Mouse (Mus musculus): ENCODE measurements around the gene Cpm.
A peak's percentile ranks its signal among the peaks of the same experiment; 100 is the strongest.

Gene Cpm

DNA sequence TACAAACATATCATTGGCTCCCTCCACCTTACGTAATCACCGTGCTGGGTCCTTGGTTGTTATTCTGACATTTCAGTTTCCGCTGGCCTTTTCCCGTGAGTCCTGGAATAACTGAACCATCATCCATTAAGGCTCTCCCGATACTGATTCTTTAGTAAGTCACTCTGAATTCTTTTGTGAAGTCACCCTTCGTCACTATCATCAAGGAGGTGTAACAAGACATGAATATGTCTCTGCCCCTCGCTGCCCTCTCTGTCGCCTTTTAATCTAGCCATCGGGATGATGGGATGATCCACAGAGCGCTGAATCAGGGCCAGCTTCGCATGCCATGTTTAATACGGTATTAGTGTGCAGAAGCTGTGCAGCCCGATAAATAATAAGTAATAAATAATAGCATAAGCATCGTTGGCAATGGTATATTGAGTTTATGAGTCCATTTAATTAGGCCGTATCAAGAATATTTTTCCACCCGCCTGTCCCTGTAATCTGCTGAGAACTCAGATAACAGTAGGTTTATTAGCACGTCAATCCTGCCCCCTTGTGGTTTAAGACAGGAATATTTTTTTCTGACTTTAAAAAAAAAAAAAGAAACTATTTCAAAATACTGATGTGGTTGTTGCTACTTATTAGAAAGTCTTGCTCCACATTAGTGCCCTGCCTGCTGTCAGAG is 47.5 kb downstream of the Cpm start:
- peak; percentile 73 for DNase-seq (ENCODE audit: low read depth)

DNA sequence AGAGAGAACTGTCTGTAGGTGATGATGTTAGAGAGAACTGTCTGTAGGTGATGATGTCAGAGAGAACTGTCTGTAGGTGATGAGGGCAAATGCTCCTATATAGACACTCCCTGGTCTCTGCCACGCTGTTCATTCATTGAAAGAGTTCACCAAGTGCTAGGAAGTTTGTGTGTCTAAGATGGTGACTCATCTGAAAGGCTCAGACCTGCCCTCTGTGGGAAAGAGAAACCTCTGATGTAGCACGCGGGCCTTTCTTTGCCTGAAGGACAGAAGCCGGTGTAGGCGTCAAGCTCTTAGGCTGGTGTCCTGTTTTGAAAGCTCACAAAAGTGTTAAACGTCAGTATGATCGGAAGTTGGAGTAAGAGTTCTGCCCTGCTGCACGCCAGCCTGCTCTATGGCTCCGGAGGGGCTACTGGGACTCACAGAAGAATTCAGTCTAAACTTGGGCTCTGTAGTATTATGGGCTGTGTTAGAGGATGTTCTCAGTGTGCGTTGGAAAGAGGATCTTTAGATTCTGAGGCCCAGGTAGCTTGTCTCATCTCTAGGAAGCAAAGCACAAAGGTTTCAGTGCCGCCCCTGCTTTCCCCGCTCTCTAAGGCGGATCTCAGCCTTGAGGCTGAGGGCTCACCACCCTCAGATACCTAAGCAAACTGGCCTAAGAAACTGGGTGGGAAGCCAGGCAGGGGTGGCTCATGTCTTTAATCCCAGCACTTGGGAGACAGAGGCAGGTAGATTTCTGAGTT is 48.4 kb downstream of the Cpm start:
- DNase-seq (ENCODE audit: low read depth): peak; percentile 36

DNA sequence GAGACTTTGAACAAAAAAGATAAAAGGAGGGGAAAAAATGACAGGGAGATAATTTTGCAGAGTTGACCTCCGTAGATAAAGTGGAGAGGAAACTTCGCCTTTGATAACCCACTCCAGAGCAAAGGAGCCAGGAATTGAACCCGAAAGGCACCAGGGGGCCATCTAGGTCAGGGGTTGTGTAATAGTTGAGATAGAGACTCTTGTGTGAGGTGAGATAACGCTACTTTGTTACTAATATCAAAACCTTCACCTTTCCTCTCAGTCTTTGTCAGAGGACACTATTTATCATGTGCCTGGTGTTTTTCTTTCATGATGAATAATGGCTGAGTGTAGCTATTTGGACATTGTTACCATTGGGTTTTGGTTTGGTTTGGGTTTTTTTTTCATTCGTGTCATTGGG is 49.1 kb downstream of the Cpm start:
- no peak for DNase-seq (ENCODE audit: low read depth)

DNA sequence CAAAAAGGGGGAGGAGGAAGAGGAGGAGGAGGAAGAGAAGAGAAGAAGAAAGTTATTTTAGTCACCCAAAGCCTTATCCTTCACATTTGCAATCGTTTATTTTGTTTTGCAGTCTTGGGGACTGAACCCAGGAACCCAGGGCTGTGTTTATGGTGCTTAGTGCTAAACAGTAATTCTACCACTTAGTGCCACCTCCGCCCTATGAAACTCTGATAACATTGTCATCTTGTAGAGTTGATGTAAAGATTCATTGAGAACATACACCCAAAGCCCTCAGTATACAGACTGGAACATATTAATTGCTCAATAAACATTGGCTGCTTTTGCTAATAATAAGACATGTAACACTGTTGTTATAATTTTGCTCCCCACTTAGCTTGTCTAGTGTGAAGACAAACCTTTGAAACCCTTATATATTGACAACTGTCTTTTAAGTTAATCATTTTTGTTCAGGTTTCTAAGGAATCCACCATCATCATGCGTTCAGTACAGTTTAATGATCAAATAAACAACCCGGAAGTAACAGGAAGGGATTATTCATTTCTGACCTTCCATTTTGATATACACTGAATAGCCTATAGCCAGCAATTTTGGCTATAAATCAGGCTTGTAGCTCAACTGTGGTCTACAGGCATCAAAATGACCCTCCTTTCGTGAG is 49.9 kb downstream of the Cpm start:
- no peak for DNase-seq (ENCODE audit: low read depth)

DNA sequence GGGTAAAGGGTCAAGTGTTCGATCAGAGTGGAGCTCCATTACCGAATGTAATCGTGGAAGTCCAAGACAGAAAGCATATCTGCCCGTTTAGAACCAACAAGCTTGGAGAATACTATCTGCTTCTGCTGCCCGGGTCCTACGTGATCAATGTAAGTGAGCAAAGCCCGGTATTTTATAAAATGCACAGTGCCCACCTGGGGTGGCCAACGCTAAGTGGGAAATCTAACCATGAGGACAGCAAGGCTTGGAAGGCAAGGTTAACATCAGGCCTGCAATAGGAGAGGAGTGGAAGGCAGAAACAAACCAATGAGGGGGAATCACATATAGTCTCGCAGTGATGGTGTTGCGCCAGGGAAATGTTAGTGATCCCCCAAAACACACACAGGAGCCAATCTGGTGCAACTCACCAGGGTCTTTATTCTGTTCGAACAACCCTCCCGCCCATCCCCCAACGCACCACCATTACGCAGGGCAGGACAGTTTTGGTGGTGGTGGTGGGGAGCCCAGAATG is 50.7 kb downstream of the Cpm start:
- no peak for DNase-seq (ENCODE audit: low read depth)

DNA sequence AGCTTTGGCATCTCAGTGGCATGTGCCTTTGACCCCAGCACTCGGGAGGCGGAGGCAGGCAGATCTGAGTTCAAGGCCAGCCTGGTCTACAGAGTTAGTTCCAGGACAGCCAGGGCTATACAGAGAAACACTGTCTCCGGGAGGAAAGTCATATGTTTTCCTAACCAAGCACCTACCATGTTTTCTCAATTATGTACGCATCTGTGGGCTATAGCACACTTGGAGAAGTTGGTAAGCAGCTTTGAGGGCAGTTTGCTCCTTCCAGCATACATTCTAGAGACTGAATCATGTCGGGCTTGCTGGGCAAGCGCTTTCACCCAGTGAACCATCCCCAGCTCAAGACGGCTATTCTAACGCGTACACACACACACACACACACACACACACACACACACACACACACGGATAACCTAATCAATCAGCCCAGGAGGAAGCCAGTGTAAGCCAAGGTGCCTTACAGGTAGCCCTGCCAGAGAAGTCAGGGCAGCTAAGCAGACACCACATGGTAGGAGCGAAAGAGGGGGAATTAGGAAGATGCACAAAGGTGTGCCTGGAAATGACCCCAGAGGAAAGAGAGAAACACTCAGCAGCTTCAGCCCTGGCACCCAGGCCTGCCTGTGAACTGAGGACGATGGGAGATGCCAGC is 51.7 kb downstream of the Cpm start:
- DNase-seq (ENCODE audit: low read depth): no peak

DNA sequence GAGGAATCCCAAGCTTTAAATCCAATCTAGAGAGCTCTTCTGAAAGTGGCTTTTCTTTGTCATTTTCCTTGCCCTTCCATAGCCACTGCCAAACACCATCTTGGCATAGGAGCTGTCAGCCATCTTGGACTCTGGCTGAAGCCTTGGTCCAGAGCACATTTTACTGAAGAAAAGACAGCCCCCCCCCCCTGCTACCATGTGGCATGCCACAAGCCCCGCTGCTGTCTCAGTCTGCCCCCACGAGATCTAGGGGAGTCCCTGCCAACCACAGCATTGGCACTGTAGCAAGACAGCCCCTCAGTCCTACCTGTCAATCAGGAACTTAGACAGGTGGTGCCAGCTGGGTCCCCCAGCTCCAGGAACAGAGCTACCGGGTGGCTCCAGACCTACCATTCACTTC is 52.2 kb downstream of the Cpm start:
- no peak for DNase-seq (ENCODE audit: low read depth)

DNA sequence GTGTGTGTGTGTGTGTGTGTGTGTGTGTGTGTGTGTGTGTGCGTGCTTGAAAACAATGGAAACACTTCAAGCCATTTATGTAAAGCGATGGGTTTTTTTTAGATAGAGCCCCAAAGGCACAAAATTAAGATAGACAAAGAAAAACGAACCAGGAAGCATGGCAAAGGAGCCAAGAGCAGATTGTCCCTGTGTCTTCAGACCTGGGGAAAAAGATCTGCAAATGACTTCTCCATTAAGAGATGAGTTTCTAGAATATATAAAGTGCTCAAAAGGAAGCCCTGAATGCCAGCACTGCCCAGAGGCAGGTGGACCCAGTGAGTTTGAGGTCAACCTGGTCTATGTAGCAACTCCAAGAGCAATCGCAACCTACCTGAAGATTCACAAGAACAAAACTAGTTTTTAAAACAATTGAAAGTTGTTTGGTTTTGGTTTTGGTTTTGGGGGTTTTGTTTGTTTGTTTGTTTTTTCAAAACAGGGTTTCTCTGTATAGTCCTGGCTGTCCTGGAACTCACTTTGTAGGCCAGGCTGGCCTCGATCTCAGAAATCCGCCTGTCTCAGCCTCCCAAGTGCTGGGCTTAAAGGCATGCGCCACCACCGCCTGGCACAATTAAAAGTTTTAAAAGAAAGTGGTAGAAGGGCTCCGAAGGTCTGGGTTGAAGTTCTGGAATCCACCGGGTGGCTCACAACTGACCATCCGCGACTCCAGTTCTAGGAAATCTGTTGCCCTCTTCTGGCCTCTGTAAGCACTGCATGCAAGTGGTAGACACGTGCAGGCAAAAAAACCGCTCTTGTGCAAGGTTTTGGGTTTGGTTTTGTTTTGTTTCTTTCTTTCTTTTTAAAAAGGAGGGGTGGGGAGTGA is 52.9 kb downstream of the Cpm start:
- DNase-seq (ENCODE audit: low read depth): peak; percentile 54

DNA sequence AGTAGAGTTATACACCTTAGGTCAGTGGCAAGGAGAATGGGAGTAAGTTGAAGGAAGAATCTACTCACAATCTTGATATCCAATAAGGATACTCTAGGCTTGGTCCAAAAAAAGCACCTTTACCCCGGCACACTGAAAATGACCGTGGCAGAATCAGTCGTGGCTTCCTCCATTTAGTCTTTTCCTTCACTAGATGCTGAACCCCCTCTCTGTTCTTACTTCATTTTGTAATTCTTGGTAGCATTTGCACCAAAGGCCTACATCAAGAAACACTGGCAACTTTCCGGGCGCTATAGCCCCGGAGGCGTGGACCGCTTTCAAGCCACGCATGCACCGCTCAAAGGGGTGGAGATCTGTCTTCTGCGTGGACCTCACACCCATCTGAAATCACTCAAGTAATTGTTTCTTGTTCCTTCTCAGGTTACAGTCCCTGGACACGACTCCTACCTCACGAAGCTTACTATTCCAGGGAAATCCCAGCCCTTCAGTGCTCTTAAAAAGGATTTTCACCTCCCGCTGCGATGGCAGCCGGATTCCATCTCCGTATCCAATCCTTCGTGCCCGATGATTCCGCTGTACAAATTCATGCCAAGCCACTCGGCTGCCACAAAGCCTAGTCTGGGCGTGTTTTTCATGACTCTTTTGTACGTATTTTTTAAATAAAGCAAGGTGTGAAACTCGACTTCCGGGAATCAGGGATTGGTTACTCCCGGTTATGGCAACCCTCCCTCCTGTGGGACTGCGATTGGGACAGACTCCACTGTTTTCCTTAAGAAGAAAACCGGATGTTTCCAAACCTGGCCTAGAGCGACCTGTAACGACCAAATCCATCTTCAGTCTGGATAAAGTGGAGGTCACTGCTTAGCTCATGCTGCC is 53.8 kb downstream of the Cpm start:
- no peak for DNase-seq (ENCODE audit: low read depth)

DNA sequence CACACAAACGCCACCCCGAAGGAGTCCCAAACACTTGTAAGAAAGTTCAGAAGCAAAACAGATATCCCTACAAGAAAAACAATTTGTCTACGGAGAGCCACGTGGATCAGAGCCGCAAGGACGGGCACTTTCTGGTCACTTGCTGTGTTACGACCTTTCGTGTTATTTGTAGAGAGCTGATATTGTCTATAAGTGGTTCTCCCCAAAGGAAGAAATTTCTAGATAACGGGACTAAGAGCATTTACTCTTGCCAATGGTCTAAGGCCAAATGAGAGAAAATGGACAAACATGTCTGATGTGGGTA is 54.4 kb downstream of the Cpm start:
- no peak for DNase-seq (ENCODE audit: low read depth)

DNA sequence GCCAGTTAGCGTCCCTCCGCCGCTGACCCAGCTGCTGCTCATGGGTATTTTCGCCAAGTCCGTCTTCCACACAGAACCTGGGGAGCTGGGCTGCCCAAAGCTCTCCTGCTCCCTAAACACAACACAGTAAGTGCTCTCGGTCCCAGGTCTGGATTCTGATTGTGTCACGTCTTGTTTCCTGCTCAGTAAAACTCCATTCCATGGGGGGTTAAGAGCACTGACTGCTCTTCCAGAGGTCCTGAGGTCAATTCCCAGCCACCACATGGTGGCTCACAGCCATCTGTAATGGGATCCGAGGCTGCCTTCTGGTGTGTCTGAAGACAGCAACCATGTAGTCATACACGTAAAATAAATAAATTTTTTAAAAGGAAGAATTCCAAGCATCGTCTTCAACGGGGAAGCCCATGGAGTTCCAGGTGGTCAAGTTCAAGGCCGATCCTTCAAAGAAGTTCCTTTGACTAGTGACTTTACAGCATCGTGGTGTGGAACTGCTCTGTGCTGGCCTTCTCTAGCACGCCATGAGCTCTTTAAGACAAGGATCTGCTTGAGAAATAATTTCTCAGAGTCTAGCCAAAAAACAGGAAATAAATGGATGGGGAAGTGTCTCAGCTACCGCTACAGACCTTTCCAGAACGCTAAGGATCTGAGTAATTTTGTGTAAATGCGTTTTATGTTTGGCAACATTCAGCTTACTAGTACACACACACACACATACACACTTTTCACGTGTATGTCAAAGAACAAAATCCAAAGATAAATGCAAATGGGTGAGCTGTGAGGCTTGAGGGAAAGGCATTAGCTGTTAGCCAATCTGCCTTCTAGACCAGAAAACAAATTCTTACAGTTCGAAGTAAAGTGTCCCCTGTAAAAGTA is 55.2 kb downstream of the Cpm start:
- DNase-seq (ENCODE audit: low read depth): no peak

DNA sequence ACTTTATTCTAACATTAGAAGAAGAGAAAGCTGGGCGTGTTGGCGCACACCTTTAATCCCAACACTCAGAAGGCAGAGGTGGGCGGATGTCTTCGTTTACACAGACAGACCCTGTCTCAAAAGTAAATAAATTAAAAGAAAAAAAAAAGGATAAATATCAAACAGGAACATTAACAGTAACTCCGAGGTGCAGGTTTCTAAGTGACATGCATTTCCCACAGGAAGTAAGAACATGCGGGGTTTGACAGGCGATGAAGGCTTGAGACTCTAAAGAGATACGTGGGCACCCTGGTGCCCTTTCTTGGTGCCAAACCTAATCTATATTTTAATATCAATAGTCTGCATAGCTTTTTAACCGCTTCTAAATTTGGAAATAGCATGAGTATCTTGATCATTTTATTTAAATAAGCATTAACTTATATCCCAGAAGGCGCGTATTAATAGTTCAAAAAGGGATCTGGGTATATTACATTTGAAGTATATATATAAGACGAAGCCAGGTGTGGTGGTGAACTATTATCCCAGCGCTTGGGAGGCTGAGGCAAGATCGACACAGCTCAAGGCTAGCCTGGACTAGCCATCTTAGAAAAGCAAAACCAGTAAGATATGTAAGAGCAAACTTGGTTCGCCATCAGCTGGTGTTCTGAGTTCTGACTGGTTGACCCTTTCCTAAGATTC is 56.0 kb downstream of the Cpm start:
- DNase-seq (ENCODE audit: low read depth): no peak

DNA sequence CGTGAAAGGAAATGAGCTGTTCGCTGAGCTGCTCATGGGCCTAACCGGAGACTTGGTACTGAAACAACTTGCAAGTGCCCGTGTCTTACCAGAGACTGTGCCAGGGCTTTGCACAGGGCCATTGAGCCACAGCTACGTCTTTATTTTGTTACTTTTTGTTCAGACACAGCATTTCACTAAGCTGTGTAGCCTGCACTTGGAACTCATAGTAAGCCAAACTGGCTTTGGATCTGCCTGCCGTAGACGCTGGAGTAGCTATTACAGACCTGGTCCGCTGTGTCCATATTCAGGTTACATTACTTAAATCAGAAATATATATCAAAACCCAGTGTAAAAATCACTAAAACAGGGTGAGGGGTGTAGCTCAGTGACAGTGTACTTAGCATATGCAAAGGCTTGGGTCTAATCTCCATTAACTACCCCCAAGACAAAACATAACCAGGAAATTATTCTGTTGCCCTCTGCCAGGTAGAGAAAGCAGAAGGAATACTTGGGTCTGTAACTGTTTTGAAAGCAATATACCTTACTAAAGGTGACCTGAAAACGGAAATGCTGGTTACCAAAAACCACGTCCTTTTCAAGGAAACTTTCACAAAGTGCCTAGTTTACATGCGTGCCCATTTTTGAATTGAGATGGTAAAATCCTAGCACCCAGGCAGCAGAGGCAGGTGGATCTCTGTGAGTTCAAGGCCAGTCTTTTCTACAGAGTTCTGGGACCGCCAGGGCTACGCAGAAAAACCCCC is 56.7 kb downstream of the Cpm start:
- DNase-seq (ENCODE audit: low read depth): no peak

DNA sequence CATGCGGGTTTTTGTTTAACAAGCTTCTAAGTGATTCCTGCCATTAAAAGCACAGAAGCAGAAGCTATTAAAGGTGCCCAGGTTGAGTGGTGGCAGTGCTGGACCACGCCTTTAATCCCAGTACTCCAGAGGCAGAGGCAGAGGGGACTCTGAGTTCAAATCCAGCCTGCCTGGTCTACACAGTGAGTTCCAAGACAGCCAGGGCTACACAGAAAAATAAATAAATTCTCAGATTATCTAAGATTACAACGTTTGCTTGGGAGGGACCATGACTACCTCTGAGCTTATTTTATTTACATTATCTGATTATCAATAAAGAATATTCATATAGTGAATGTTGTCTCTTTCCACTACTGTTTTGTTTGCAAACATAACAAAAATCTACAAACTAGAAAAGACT is 57.7 kb downstream of the Cpm start:
- DNase-seq (ENCODE audit: low read depth): no peak

DNA sequence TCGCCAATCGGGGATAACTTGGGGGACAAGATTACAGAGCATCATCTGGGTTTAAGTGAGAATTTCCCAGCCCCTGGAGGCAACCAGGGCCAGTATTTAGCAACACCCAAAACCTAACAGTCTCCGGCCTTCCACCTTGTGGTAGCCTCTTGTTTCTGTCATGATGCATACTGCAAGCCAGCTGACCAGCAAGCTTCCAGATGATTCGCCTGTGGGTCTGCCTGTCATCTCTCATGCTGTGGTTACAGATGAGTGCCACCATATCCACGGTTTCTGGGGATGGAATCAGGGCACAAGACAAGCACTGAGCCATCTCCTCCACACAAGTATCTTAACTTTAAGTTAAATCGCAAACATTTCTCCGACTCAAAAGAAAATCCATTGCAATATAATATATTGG is 58.3 kb downstream of the Cpm start:
- DNase-seq (ENCODE audit: low read depth): peak; percentile 36

DNA sequence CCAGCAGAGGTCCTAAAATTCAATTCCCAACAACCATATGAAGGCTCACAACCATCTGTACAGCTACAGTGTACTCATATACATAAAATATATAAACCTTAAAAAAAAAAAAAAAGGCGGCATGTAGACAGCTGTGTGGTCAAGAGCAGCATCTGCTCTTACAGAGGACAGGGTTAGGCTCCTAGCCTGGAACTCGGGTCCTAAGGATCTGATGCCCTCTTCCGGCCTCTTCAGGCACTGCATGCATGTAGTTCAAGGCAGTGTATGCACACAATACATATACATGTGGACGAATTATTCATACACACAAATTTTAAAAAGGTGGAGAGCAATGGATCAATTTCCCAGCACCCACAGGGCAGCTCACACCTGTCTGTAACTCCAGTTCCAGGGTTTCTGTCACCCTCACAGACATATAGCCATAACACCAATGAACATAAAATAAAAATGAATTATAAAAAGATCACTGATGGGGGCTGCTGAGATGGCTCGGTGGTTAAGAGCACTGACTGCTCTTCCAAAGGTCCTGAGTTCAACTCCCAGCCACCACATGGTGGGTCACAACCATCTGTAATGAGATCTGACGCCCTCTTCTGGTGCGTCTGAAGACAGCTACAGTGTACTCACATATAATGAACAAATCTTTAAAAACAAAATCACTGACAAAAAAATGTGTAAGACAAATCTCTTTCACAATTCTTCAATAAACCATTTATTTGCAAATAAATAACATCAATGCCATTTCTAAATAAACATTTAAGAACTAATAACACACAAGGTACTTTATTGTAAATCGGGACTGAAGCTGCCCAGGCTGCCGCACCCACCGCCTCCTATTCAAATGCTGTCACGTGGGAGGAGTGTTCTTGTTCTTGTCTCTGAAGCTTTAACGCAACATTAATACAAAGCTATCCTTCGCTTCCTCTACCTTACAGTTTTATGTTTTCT is 59.2 kb downstream of the Cpm start:
- peak; percentile 46 for DNase-seq (ENCODE audit: low read depth)

DNA sequence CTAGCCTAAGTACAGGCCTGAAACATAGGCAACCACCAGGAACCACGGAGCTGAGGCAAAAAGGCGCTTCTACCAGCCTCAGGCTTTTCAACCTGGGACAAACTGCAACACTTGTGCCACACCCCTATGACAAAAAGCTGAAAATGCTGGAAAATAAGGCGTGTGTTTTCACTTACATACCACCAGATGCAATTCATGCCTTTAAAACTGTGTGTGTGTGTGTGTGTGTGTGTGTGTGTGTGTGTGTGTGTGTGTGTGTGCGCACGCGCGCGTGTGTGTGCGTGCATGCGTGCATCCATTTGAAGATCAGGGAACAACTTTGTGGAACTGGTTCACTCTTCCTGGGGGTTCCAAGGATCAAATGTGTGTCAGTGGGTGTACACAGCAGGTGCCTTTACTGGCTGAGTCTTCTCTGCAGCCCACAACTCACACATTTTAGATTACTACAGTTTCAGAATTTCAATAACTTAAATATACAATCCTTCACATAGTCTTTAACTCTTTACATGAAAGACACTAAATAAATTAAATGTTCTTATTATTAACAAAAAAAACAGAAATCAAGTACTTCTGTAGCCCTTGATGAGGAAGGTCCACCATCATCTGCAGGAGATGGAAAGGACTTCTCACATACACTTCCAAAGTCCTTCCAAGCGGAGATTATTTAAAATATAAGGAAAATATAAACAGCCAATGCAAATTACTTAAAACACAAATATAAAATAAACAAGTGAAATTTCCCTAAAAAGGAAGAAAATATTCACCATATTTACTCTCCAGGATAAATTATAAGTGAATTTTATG is 60.2 kb downstream of the Cpm start:
- DNase-seq (ENCODE audit: low read depth): no peak

Data from NIH3T3 (cell line).